Mouse (Mus musculus): ENCODE data around the gene Slco2a1. TPM values are rescaled to one million over a fixed set of nuclear protein-coding genes. Genes with fewer than 3 reads are reported as not detected.

The Slco2a1 gene
- polyA plus RNA-seq, 1 experiment from 2014 or later, result 1.8 TPM

- 86% methylated on average over 9 of the region's 9 CpGs for WGBS
- ATAC-seq (replicated peaks; ENCODE audit: insufficient number of reproducible peaks, low FRiP score, low TSS enrichment, low read depth), result no peak; the same call in 1 of the 2 replicates
- H3K27ac ChIP-seq (replicated peaks; ENCODE audit: low read depth, low read length), result no peak overlapping the region
- H3K4me2 ChIP-seq (ENCODE audit: low read depth, low read length), result no peak overlapping the region
- DNase-seq (ENCODE audit: low spot score), result no peak
- no peaks in the 10 kb centered on the region for H3K4me1 ChIP-seq (ENCODE audit: control insufficient read depth, insufficient read depth, low read length)
- no peaks in the 10 kb centered on the region for H3K36me3 ChIP-seq (replicated peaks; ENCODE audit: control insufficient read depth, insufficient read depth, low read depth, low read length)
- no peaks in the 10 kb centered on the region for H3K9me3 ChIP-seq (replicated peaks; ENCODE audit: control insufficient read depth, low read length)
- H3K27me3 ChIP-seq (ENCODE audit: control insufficient read depth, insufficient read depth, low read length), result no peaks in the 10 kb centered on the region
- no peak overlapping the region for H3K4me3 ChIP-seq (ENCODE audit: low read depth, low read length)
- no peak overlapping the region for H3K9ac ChIP-seq (replicated peaks; ENCODE audit: low read length)
Measured at GRCm38 (mm10) chr9:103119781-103120180, 131.3 kb downstream of the Slco2a1 start.

DNA sequence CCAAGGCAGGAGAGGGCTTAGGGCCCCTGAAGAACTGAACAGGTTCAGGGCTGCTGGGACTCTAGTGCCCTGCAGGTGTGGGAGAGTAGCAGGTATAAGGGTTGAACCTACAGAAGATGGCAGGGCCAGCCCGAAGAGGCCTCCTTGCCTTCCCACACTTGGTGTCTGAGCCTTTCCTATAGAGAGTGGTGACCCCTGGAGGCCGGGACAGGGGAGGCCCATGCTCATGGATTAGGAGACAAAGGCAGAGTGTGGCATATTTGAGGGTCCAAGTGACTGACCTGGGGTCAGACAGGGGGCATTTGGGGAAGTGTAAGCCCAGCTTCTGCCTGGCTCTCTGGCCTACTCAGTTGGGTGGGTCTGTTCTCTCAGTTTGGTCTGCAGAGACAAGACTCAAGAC is 131.7 kb downstream of the Slco2a1 start:
- no peaks in the 10 kb centered on the region for H3K27me3 ChIP-seq (ENCODE audit: control insufficient read depth, insufficient read depth, low read length)
- no peaks in the 10 kb centered on the region for H3K4me1 ChIP-seq (ENCODE audit: control insufficient read depth, insufficient read depth, low read length)
- H3K9me3 ChIP-seq (replicated peaks; ENCODE audit: control insufficient read depth, low read length), result no peaks in the 10 kb centered on the region
- H3K36me3 ChIP-seq (replicated peaks; ENCODE audit: control insufficient read depth, insufficient read depth, low read depth, low read length), result no peaks in the 10 kb centered on the region
- no peak overlapping the region for H3K4me2 ChIP-seq (ENCODE audit: low read depth, low read length)
- H3K9ac ChIP-seq (replicated peaks; ENCODE audit: low read length), result no peak overlapping the region
- ATAC-seq (replicated peaks; ENCODE audit: insufficient number of reproducible peaks, low FRiP score, low TSS enrichment, low read depth), result no peak
- DNase-seq (ENCODE audit: low spot score), result no peak
- H3K27ac ChIP-seq (replicated peaks; ENCODE audit: low read depth, low read length), result no peak overlapping the region
- WGBS, result 50% methylated on average over 2 of the region's 2 CpGs
- no peak overlapping the region for H3K4me3 ChIP-seq (ENCODE audit: low read depth, low read length)

DNA sequence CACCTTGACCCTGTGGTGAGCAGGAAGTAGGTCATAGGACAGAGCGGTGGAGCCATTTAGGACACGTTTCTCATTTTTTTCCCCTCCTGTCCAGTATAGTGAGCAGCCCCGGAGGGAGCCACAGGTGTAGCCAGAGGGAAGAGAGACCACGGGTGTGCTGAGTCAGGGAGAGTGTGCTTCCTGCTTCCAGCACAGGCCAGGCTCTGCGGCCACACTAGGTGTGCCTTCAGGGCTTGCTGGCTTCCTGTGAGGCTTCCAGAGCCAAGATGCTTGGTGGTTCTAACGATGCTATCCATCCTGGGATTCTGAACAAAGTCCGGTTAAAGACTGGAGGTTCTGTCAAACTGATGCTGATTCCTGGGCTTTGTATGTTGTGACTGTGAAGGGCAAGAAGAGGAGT is 133.0 kb downstream of the Slco2a1 start:
- Histone ChIP-seq H3K36me3 (replicated peaks; ENCODE audit: control insufficient read depth, insufficient read depth, low read depth, low read length) (no peaks in the 10 kb centered on the region), H3K4me3 (ENCODE audit: low read depth, low read length) (no peak overlapping the region), H3K4me1 (ENCODE audit: control insufficient read depth, insufficient read depth, low read length) (no peaks in the 10 kb centered on the region), H3K27ac (replicated peaks; ENCODE audit: low read depth, low read length) (no peak overlapping the region), H3K4me2 (ENCODE audit: low read depth, low read length) (no peak overlapping the region), H3K9me3 (replicated peaks; ENCODE audit: control insufficient read depth, low read length) (no peaks in the 10 kb centered on the region), H3K9ac (replicated peaks; ENCODE audit: low read length) (no peak overlapping the region), H3K27me3 (ENCODE audit: control insufficient read depth, insufficient read depth, low read length) (no peaks in the 10 kb centered on the region)
- 80% methylated on average over 7 of the region's 7 CpGs for WGBS
- no peak for DNase-seq (ENCODE audit: low spot score)
- ATAC-seq (replicated peaks; ENCODE audit: insufficient number of reproducible peaks, low FRiP score, low TSS enrichment, low read depth), result no peak

- no peaks in the 10 kb centered on the region for H3K36me3 ChIP-seq (replicated peaks; ENCODE audit: control insufficient read depth, insufficient read depth, low read depth, low read length)
- H3K4me3 ChIP-seq (ENCODE audit: low read depth, low read length), result no peak overlapping the region
- WGBS, result 96% methylated on average over 4 of the region's 4 CpGs
- H3K4me1 ChIP-seq (ENCODE audit: control insufficient read depth, insufficient read depth, low read length), result no peaks in the 10 kb centered on the region
- ATAC-seq (replicated peaks; ENCODE audit: insufficient number of reproducible peaks, low FRiP score, low TSS enrichment, low read depth), result no peak
- H3K9ac ChIP-seq (replicated peaks; ENCODE audit: low read length), result no peak overlapping the region
- no peaks in the 10 kb centered on the region for H3K27me3 ChIP-seq (ENCODE audit: control insufficient read depth, insufficient read depth, low read length)
- DNase-seq (ENCODE audit: low spot score), result no peak
- no peaks in the 10 kb centered on the region for H3K9me3 ChIP-seq (replicated peaks; ENCODE audit: control insufficient read depth, low read length)
- H3K27ac ChIP-seq (replicated peaks; ENCODE audit: low read depth, low read length), result no peak overlapping the region
- H3K4me2 ChIP-seq (ENCODE audit: low read depth, low read length), result no peak overlapping the region
Measured at GRCm38 (mm10) chr9:103124746-103125145, 136.2 kb downstream of the Slco2a1 start.

DNA sequence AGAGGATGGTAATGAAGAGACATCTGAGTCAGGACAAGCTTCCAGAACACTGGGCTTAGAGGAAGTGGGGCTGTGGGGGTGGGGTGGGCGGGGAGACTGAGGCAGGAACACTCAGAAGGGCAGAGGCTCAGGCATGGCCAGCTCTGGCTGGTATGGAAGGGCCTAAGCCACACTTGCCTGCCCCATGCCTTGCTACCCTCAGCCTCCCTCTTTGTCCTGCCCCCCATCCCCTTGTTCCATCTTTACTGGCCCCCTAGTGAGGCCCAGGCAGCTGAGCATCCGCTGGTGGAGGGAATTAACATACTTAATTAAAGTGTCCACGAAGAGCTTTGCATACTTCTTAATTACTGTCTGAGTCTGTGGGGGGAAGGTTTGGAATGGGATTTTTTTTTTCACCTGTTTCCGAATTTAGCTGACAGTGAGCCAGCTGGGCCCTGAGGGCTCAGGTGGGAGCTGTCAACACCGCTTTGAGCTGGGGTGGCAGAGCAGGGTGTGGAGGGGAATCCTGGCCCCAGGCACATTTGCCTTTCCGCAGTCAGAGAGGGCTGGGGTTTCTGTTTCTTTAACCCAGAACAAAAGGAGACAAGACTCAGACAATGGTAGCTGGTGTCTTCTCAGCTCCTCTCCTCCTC is 145.1 kb downstream of the Slco2a1 start:
- DNase-seq (ENCODE audit: low spot score) (no peak), ATAC-seq (replicated peaks; ENCODE audit: insufficient number of reproducible peaks, low FRiP score, low TSS enrichment, low read depth) (no peak)
- no peaks in the 10 kb centered on the region; the same call in 1 of the 2 replicates for H3K4me1 ChIP-seq (ENCODE audit: control insufficient read depth, insufficient read depth, low read length)
- H3K27ac ChIP-seq (replicated peaks; ENCODE audit: low read depth, low read length), result no peak overlapping the region
- H3K27me3 ChIP-seq (ENCODE audit: control insufficient read depth, insufficient read depth, low read length), result no peaks in the 10 kb centered on the region
- no peaks in the 10 kb centered on the region for H3K9me3 ChIP-seq (replicated peaks; ENCODE audit: control insufficient read depth, low read length)
- H3K4me2 ChIP-seq (ENCODE audit: low read depth, low read length), result no peak overlapping the region
- H3K9ac ChIP-seq (replicated peaks; ENCODE audit: low read length), result no peak overlapping the region
- H3K36me3 ChIP-seq (replicated peaks; ENCODE audit: control insufficient read depth, insufficient read depth, low read depth, low read length), result no peaks in the 10 kb centered on the region
- no peak overlapping the region for H3K4me3 ChIP-seq (ENCODE audit: low read depth, low read length)
- 26% methylated on average over 6 of the region's 6 CpGs for WGBS

DNA sequence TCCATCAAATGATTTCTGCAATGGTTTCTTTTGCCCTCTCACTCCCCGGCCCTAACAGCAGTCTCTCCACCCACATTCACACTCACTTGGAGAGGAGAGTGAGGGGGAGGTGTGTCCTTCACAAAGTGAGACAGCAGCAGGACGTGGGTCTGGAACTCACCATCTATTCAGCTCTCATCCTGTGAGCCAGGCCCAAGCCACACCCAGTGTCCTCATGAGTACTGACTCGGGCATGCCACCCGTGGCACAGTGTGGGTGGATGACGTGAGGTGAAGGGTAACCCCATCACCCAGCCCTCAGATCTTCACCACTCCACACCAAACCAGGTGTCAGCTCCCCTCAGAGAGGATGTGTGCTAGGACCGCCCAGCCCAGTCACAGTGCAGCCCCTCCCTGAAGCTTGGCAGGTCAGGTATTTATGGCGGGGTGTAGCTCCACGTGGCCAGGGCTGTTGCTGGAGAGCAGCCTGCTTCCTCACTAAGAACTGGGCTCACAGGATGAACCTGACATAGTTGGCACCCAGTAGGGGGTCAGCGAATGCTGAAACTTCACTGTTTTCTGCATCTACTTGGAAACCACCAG is 146.0 kb downstream of the Slco2a1 start:
- no peak overlapping the region for H3K4me2 ChIP-seq (ENCODE audit: low read depth, low read length)
- H3K27me3 ChIP-seq (ENCODE audit: control insufficient read depth, insufficient read depth, low read length), result no peaks in the 10 kb centered on the region
- H3K36me3 ChIP-seq (replicated peaks; ENCODE audit: control insufficient read depth, insufficient read depth, low read depth, low read length), result no peaks in the 10 kb centered on the region
- no peaks in the 10 kb centered on the region for H3K9me3 ChIP-seq (replicated peaks; ENCODE audit: control insufficient read depth, low read length)
- no peaks in the 10 kb centered on the region; the same call in 1 of the 2 replicates for H3K4me1 ChIP-seq (ENCODE audit: control insufficient read depth, insufficient read depth, low read length)
- peak overlapping the region; percentile 6 for H3K9ac ChIP-seq (replicated peaks; ENCODE audit: low read length)
- ATAC-seq (replicated peaks; ENCODE audit: insufficient number of reproducible peaks, low FRiP score, low TSS enrichment, low read depth) (no peak; the same call in 1 of the 2 replicates), DNase-seq (ENCODE audit: low spot score) (no peak)
- WGBS, result 52% methylated on average over 9 of the region's 9 CpGs
- no peak overlapping the region for H3K27ac ChIP-seq (replicated peaks; ENCODE audit: low read depth, low read length)
- H3K4me3 ChIP-seq (ENCODE audit: low read depth, low read length), result no peak overlapping the region

DNA sequence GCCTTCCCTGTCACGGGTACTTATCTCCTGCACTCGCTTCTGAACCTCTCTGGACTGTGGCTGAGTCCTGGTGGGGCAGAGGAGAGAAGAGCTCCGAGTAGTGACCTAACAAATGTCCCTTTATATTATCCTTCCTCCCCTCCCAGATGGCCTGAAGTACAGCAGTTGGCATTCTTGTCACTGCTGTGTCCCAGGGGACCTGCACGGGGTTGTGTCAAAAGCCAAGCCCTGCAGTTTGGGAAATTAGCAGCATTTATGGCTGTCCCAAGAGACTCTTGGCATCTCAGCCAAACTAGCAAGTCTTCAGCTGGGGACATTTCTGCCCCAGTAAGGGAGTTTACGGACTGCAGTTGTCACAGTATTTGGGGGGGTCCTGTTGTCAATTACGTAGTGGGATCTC is 151.0 kb downstream of the Slco2a1 start:
- DNase-seq (ENCODE audit: low spot score), result no peak
- H3K27me3 ChIP-seq (ENCODE audit: control insufficient read depth, insufficient read depth, low read length), result no peaks in the 10 kb centered on the region
- no peaks in the 10 kb centered on the region for H3K36me3 ChIP-seq (replicated peaks; ENCODE audit: control insufficient read depth, insufficient read depth, low read depth, low read length)
- H3K9me3 ChIP-seq (replicated peaks; ENCODE audit: control insufficient read depth, low read length), result no peaks in the 10 kb centered on the region
- H3K4me2 ChIP-seq (ENCODE audit: low read depth, low read length), result no peak overlapping the region
- no peak overlapping the region for H3K9ac ChIP-seq (replicated peaks; ENCODE audit: low read length)
- no peaks in the 10 kb centered on the region; the same call in 1 of the 2 replicates for H3K4me1 ChIP-seq (ENCODE audit: control insufficient read depth, insufficient read depth, low read length)
- H3K27ac ChIP-seq (replicated peaks; ENCODE audit: low read depth, low read length), result no peak overlapping the region
- 54% methylated on average over 6 of the region's 6 CpGs for WGBS
- H3K4me3 ChIP-seq (ENCODE audit: low read depth, low read length), result no peak overlapping the region
- no peak for ATAC-seq (replicated peaks; ENCODE audit: insufficient number of reproducible peaks, low FRiP score, low TSS enrichment, low read depth)

DNA sequence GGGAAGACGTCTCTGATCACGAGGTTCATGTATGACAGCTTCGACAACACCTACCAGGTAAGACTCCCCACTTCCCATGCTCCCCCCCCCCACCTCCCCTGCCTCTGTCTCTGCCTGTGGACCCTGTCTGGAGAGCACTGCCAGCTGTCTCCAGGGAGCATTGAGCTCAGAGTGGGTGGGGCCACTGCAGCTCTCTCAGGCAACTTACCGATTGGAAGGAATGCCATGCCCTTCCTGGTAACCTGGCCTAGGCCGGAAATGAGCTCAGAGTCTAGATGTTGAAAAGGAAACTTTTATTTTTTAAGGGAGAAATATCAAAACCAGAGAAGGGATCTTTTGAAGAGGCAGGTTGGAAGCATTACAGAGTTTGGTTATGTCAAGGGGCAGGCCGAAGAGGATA is 151.9 kb downstream of the Slco2a1 start:
- DNase-seq (ENCODE audit: low spot score) (no peak), ATAC-seq (replicated peaks; ENCODE audit: insufficient number of reproducible peaks, low FRiP score, low TSS enrichment, low read depth) (no peak)
- H3K4me2 ChIP-seq (ENCODE audit: low read depth, low read length), result no peak overlapping the region
- H3K27ac ChIP-seq (replicated peaks; ENCODE audit: low read depth, low read length), result no peak overlapping the region
- no peaks in the 10 kb centered on the region for H3K4me1 ChIP-seq (ENCODE audit: control insufficient read depth, insufficient read depth, low read length)
- 82% methylated on average over 6 of the region's 6 CpGs for WGBS
- H3K27me3 ChIP-seq (ENCODE audit: control insufficient read depth, insufficient read depth, low read length), result no peaks in the 10 kb centered on the region
- H3K4me3 ChIP-seq (ENCODE audit: low read depth, low read length), result no peak overlapping the region
- no peak overlapping the region for H3K9ac ChIP-seq (replicated peaks; ENCODE audit: low read length)
- H3K36me3 ChIP-seq (replicated peaks; ENCODE audit: control insufficient read depth, insufficient read depth, low read depth, low read length), result no peaks in the 10 kb centered on the region
- H3K9me3 ChIP-seq (replicated peaks; ENCODE audit: control insufficient read depth, low read length), result no peaks in the 10 kb centered on the region
